Mouse (Mus musculus): ENCODE measurements around the gene Adamts2.

The Adamts2 gene

DNA sequence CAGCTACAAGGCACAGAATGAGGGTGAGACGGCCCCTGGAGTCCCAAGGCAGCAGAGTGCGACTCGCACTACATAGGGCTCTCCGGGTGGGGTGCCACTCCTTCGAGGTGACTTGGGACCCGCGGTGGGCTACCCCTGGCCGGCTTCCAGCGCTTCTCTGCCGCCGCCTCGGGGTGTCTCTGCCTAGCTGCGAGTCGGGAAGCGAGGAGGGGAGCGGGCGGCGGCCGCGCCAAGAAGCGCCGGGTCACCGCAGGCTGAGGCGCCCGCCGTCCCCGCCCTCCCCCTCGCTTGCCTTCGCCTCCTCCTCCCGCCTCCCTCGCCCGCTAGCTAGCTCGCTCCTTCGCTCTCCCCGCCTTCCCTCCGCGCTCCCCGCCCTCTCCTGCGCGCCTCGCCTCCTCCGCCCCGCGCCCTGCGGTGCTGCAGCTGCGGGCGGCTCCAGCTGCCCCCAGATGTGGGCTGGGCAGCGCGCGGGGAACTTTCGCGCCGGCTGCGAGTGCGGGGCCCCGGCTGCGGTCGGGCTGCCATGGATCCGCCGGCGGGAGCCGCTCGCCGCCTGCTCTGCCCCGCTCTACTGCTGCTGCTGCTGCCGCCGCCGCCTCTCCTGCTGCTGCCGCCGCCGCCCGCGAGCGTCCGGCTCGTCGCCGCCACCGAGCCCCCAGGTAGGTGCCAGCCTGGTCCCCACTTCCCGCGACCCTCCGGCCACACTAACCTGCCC, at the start of gene Adamts2:
Gene Adamts2, plus strand, starts transcription at position 444 of the 715 bp plus-strand sequence.
- DNase-seq (ENCODE audit: extremely low spot score, low spot score): peak; percentile 77

DNA sequence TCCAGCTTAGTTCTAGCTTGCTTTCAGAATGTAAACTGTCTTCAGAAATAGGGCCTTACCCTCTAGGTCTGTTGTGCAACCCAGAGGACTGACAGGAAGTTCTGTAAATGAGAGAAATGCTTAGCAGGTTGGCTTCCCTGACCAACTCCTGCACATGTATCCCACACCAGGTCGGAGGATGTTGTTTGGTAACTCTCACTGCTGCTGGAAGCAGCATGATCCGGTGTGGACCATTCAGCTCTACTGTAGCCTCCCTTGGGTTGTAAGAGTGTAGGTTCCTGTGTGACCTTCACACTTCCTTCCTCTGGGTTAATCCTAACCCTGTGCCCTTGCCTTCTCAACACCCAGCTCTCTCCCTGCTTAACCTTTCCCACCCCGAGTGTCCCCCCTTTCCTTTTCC, 44.8 kb upstream of the Adamts2 start:
- no peak for DNase-seq (ENCODE audit: extremely low spot score, low spot score)

DNA sequence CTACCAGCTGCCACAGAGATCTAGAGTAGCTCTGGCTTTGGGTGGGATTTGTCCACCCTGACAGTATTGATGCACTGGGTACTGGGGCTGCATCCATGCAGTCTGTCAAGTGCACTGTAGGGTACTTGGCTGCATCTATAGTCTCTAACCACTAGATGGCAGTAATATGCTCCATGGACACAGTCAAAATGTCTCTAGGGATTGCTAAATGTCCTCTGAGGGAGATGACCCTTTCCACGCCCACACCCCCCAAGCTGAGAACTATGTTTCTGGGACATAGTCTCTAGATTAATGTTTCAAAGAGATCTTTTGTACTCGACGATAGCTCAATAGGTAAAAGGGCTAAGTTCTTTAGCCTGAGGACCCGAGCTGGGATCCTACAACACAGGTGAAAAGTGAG, 42.8 kb upstream of the Adamts2 start:
- DNase-seq (ENCODE audit: extremely low spot score, low spot score): peak; percentile 17

DNA sequence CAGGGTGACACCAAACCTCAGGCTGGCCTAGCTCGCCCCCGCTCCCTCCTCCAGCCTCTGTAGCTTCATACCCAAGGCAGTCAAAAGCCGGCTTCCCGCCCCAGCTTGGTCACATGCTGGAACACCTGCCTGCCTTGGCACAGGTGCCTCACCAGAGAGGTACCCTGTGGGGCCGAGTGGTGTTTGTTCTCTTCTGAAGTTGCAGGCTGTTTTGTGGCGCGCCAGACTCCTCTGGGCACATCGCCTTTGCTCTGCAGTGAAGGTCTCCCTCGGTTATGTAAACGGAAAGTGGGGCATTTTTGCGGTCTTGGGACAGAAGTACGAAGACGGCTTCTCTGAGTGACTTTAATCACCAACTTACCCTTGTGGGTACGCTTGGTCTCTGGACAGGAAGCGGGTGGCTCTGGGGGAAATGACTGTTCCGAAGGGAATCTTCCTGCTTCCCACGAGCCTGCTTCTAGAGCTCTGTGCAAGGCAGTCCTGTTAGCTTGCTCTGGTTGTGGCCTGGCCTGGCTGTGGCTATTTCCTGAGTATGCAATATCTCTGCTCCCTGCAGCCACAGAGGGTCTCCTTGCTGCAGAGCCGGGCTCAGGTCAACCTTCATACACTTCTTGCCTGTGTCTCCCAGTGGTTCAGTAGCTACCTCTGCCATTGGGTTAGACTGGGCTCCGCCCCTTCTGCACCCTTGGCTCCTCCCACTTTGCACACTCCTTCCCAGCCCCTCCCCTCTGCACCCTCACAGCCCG, 36.2 kb upstream of the Adamts2 start:
- DNase-seq (ENCODE audit: extremely low spot score, low spot score): no peak

GRCm38 (mm10) chr11:50571448-50571847, 30.4 kb upstream of the Adamts2 start:
- DNase-seq (ENCODE audit: extremely low spot score, low spot score): no peak

- no peak for DNase-seq (ENCODE audit: extremely low spot score, low spot score)
These were observed 25.4 kb upstream of the Adamts2 start for GRCm38 (mm10) chr11:50576521-50576920.

GRCm38 (mm10) chr11:50587026-50587425, 14.9 kb upstream of the Adamts2 start:
- no peak for DNase-seq (ENCODE audit: extremely low spot score, low spot score)

- peak; percentile 61 for DNase-seq (ENCODE audit: extremely low spot score, low spot score)
These were observed 14.1 kb upstream of the Adamts2 start for GRCm38 (mm10) chr11:50587787-50588186.

GRCm38 (mm10) chr11:50589060-50589459, 12.8 kb upstream of the Adamts2 start:
- DNase-seq (ENCODE audit: extremely low spot score, low spot score): peak; percentile 67

- no peak for DNase-seq (ENCODE audit: extremely low spot score, low spot score)
These were observed 10.8 kb upstream of the Adamts2 start for GRCm38 (mm10) chr11:50591053-50591452.

- DNase-seq (ENCODE audit: extremely low spot score, low spot score): no peak
These were observed 8.9 kb upstream of the Adamts2 start for GRCm38 (mm10) chr11:50592892-50593553.

DNA sequence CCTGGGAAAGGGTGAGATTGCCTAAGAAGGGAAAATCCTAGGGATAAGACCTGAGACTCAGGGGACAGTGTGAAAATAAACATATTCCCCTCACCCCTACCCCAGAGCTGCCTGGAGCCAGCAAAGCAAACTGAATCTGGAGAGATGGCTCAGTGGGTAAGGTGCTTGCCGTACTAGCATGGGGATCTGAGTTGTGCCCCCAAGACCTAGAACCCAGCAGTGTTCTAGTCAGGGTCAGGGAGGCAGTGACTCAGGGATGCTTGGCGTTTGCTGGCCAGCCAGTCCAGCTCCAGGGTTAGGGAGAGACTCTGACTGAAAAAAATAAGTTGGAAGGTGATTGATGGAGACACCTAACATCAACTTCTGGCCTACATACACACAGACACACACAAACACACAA, 5.3 kb upstream of the Adamts2 start:
- no peak for DNase-seq (ENCODE audit: extremely low spot score, low spot score)

- no peak for DNase-seq (ENCODE audit: extremely low spot score, low spot score)
These were observed 2.7 kb upstream of the Adamts2 start for GRCm38 (mm10) chr11:50599156-50599555.

GRCm38 (mm10) chr11:50602356-50603081, 635 bp downstream of the Adamts2 start:
- peak; percentile 71 for DNase-seq (ENCODE audit: extremely low spot score, low spot score)

DNA sequence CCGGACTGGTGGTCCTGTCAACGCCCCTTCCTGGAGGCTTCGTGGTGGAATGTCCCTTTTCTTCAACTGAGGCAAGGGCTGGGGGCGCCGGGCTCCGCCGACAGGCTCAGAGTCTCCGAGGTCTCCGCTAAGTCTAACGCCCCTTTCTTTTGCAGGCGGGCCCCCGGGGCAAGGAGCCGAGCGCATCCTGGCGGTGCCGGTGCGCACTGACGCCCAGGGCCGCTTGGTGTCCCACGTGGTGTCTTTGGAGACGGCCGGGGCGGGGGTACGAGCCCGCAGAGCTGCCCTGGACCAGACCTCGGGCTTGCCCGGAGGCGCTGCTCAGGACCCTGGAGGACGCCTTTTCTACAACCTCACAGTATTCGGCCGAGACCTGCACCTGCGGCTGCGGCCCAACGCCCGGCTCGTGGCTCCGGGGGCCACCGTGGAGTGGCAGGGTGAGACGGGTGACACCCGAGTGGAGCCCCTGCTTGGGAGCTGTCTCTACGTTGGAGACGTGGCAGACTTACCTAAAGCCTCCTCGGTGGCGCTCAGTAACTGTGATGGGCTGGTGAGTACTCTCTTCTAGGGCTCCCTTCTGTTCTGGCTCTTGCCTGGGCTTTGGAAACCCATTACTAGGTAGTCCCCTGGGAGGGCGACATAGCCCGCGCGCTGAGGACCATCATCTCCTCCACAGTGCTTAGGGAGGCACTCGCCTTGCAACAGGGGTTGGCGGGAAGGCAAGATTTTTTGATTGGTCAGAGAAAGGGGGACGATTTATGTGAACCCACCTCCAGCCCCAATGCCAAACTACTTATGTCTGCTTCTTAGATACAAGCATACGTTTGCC, 1.4 kb downstream of the Adamts2 start:
- peak; percentile 70 for DNase-seq (ENCODE audit: extremely low spot score, low spot score)

DNA sequence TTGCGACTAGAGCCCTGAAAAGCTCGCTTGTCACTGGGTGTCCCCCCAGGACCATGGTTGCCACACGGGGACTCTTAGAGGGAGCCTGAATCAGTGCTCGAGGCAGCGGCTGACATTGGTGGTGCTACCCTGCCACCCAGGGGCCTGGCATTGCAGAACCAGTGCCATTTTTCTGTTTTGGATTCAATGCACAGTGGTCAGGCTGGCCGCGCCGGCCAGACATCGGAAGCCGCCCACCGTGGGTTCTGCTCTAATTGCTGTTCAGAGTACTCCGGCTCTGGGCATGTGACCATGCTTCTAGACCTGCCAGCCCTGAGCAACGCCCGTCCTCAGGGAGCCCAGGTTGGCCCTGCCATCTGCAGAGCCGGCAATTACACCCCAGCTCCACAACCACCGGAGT, 2.5 kb downstream of the Adamts2 start:
- DNase-seq (ENCODE audit: extremely low spot score, low spot score): no peak

DNA sequence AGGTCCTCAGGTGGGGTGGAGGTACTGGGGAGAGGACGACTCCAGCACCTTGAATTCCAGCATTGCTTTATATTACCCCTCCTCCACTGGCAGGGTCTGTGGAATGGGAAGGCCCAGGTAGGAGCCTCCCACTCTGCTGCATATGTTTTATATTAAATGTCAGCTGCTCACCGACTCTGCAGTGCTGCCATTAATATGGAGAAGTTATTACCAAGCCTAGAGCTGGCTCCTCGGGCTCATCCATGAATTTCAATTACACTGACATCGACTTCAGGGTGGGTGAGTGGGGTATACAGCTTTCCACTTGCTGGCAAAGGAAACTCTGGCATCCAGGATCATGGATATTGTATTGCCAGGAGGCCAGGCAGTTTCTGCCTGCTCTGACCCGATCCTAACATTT, 9.3 kb downstream of the Adamts2 start:
- no peak for DNase-seq (ENCODE audit: extremely low spot score, low spot score)

DNA sequence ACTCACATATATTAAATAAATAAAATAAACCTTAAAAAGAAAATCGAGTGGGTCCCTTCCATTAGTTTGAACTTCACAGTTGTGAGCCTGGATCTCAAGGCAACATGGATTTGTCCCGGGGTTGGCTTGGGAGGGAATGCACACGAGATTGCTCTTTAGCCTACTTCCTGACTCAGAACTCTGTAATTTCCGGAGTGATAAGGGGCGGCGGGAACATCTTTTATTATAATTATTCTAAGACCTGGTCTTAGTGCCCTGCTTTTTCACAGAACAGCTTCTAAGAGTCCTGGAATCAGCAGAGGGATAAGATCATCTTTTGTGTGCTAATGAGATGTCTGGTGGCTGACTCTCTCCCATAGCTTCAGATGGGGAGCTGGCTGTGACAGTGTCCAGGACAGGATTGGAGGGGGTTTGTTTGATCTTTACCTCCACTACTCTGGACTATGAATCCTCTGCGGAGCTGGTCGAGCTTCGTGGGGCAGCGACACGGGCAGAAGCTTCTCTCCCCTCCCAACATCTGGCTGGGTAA, 15.2 kb downstream of the Adamts2 start:
- no peak for DNase-seq (ENCODE audit: extremely low spot score, low spot score)

DNA sequence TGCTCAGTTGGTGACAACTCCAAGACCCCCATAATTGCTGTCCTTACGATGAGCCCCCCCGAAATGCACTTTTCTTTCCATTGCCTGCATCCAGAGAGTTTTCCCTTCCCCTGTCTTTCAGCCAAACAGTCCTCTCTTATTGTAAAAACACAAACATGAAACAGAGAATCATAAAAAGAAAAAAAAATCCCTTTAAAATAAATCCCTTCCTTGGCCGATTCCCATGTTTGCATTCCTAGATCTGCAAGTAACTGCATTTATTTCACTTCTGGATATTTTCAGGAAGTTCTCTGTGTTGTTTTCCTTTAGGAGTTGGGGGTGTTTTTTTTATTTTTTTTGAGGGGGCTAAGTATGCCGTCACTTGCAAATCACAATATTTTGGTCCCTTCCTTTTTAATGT, 19.0 kb downstream of the Adamts2 start:
- DNase-seq (ENCODE audit: extremely low spot score, low spot score): no peak

GRCm38 (mm10) chr11:50621364-50621763, 19.5 kb downstream of the Adamts2 start:
- no peak for DNase-seq (ENCODE audit: extremely low spot score, low spot score)

Measured in neural tube, embryonic 10.5 days (tissue).